Mouse (Mus musculus): ENCODE data around the gene Cpn2. TPM values are rescaled to one million over a fixed set of nuclear protein-coding genes. Genes with fewer than 3 reads are reported as not detected.

Gene Cpn2
- polyA plus RNA-seq, 1 experiment from 2014 or later = not detected

DNA sequence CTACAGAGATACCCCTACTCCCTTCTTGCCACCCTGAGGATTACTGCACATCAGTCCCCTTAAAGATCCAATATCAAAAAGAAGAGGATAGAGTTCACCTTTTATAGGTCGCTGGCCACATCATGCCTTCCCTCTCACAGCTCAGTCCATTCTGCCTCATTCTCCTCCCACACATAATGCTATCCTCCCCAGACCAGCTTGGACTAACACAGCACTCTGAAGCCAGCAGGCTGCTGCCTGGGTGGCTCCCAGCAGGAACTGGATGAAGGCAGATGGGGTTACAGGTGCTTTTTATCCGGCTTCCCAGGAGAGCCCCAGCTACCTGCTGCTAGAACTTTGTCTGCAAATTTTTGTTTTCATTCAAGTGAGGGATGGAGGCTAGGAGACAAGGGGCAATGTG, 51.5 kb downstream of the Cpn2 start:
- no peak overlapping the region for H3K4me2 ChIP-seq (replicated peaks; ENCODE audit: low read depth)
- ATAC-seq (ENCODE audit: low FRiP score, low TSS enrichment) (no peak), DNase-seq (ENCODE audit: low spot score) (no peak)
- H3K4me1 ChIP-seq (replicated peaks; ENCODE audit: control insufficient read depth, insufficient read depth) = no peaks in the 10 kb centered on the region
- H3K27ac ChIP-seq (replicated peaks) = no peak overlapping the region
- H3K4me3 ChIP-seq (ENCODE audit: low read depth, low read length) = no peak overlapping the region
- no peaks in the 10 kb centered on the region for H3K9me3 ChIP-seq (ENCODE audit: control insufficient read depth, low read length)
- H3K9ac ChIP-seq (ENCODE audit: low read length) = no peak overlapping the region
- 39% methylated on average over 2 of the region's 2 CpGs for WGBS
- no peaks in the 10 kb centered on the region for H3K27me3 ChIP-seq (ENCODE audit: control insufficient read depth, insufficient read depth, low read length)
- TF ChIP-seq CTCF (IDR thresholded peaks at IDR 0.05; ENCODE audit: low read depth) (no peak), EP300 (optimal IDR thresholded peaks at IDR 0.05) (no peak)
- H3K36me3 ChIP-seq (ENCODE audit: control insufficient read depth, insufficient read depth, low read length) = no peaks in the 10 kb centered on the region

DNA sequence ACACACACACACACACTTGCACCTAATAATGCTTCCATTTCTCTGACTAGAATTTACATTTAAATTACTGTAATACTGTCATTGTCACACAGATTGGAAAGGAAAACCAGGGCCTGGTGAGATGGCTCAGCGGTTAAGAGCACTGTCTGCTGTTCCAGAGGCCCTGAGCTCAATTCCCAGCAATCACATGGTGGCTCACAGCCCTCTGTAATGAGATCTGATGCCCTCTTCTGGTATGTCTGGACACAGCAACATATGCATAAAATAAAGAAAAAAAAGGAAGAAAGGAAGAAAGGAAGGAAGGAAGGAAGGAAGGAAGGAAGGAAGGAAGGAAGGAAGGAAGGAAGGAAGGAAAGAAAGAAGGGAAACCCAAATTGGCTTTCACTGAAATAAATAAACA, 53.7 kb downstream of the Cpn2 start:
- no peak for DNase-seq (ENCODE audit: low spot score)

DNA sequence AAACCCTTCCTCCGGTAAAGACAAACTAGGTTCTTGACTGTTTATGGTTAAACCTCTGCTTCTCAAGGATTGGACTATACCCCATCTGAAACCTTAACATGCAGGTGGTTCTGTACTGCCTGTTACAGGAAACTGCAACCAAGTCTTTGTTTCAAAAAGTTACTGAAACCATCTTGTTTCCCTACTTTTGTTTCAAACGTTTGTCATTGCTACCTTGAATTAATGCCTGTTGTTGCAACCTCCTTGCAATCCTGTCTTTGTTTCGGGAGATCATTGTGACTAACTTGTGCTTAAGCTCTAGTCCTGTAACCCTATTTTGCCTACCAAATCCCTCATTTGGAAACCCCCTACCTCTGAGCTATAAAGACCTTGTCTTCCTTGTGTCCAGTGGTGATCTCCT, 55.3 kb downstream of the Cpn2 start:
- no peak overlapping the region for H3K4me3 ChIP-seq (ENCODE audit: low read depth, low read length)
- no peak for ATAC-seq (ENCODE audit: low FRiP score, low TSS enrichment)
- TF ChIP-seq CTCF (IDR thresholded peaks at IDR 0.05; ENCODE audit: low read depth) (no peak), EP300 (optimal IDR thresholded peaks at IDR 0.05) (no peak)
- H3K9ac ChIP-seq (ENCODE audit: low read length) = no peak overlapping the region
- no peaks in the 10 kb centered on the region for H3K36me3 ChIP-seq (ENCODE audit: control insufficient read depth, insufficient read depth, low read length)
- WGBS = 82% methylated on average over 3 of the region's 3 CpGs
- no peak overlapping the region for H3K27ac ChIP-seq (replicated peaks)
- no peak for DNase-seq (ENCODE audit: low spot score)
- no peaks in the 10 kb centered on the region for H3K27me3 ChIP-seq (ENCODE audit: control insufficient read depth, insufficient read depth, low read length)
- H3K4me2 ChIP-seq (replicated peaks; ENCODE audit: low read depth) = no peak overlapping the region
- no peaks in the 10 kb centered on the region for H3K9me3 ChIP-seq (ENCODE audit: control insufficient read depth, low read length)
- no peaks in the 10 kb centered on the region for H3K4me1 ChIP-seq (replicated peaks; ENCODE audit: control insufficient read depth, insufficient read depth)

More for the DNA sequence above, 53.7 kb downstream of the Cpn2 start:
- no peak overlapping the region for H3K27ac ChIP-seq (replicated peaks)
- H3K4me3 ChIP-seq (ENCODE audit: low read depth, low read length) = no peak overlapping the region
- H3K4me1 ChIP-seq (replicated peaks; ENCODE audit: control insufficient read depth, insufficient read depth) = no peaks in the 10 kb centered on the region
- no peak overlapping the region for H3K4me2 ChIP-seq (replicated peaks; ENCODE audit: low read depth)
- TF ChIP-seq EP300 (optimal IDR thresholded peaks at IDR 0.05) (no peak), CTCF (IDR thresholded peaks at IDR 0.05; ENCODE audit: low read depth) (peak; percentile 33)
- no peak overlapping the region for H3K9ac ChIP-seq (ENCODE audit: low read length)
- WGBS = 85% methylated on average over 1 of the region's 1 CpGs
- no peak for ATAC-seq (ENCODE audit: low FRiP score, low TSS enrichment)
- H3K9me3 ChIP-seq (ENCODE audit: control insufficient read depth, low read length) = no peaks in the 10 kb centered on the region
- no peaks in the 10 kb centered on the region for H3K27me3 ChIP-seq (ENCODE audit: control insufficient read depth, insufficient read depth, low read length)
- H3K36me3 ChIP-seq (ENCODE audit: control insufficient read depth, insufficient read depth, low read length) = no peaks in the 10 kb centered on the region

DNA sequence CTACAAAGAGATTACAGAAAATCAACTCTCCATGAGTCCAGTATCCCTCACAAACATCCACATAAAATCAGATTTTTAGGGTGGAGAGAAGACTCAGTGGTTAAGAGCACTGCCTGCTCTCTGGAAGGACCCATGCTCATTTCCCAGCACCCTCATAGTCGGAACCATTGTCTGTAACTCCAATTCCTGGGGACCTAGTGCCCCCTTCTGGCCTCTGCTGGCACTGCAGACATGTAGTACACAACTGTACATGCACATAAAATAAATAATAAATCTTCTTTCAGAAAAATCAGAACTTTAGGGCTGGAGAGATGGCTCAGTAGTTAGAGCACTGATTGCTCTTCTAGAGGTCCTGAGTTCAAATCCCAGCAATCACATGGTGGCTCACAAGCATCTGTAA, 58.0 kb downstream of the Cpn2 start:
- H3K27ac ChIP-seq (replicated peaks) = no peak overlapping the region

DNA sequence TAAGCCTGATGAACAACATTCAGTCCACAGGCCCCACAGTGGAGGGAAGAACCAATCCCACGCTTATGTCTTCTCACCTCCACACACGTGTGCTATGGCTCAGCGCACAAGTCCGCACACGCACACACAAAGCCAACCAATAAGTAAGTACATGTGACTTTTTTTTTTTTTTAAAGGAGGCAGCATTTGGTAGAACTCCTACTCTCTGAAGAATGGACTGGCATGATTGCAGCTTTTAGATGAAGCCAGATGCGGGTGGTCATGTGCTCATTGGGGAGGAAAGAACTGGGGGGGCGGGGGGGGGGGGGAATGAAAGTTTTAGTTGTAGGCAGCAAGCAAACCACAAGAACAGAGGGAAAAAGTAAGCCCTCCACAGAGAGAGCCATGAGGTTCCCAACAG, 59.3 kb downstream of the Cpn2 start:
- ATAC-seq (ENCODE audit: low FRiP score, low TSS enrichment) (no peak), DNase-seq (ENCODE audit: low spot score) (no peak)
- Histone ChIP-seq H3K9me3 (ENCODE audit: control insufficient read depth, low read length) (no peaks in the 10 kb centered on the region), H3K4me1 (replicated peaks; ENCODE audit: control insufficient read depth, insufficient read depth) (no peaks in the 10 kb centered on the region), H3K4me3 (ENCODE audit: low read depth, low read length) (no peak overlapping the region), H3K4me2 (replicated peaks; ENCODE audit: low read depth) (no peak overlapping the region), H3K9ac (ENCODE audit: low read length) (no peak overlapping the region), H3K36me3 (ENCODE audit: control insufficient read depth, insufficient read depth, low read length) (no peaks in the 10 kb centered on the region), H3K27me3 (ENCODE audit: control insufficient read depth, insufficient read depth, low read length) (no peaks in the 10 kb centered on the region), H3K27ac (replicated peaks) (no peak overlapping the region)
- 80% methylated on average over 7 of the region's 7 CpGs for WGBS
- TF ChIP-seq CTCF (IDR thresholded peaks at IDR 0.05; ENCODE audit: low read depth) = no peak
- no peak for TF ChIP-seq EP300 (optimal IDR thresholded peaks at IDR 0.05)

More for the DNA sequence above, 58.0 kb downstream of the Cpn2 start:
- Histone ChIP-seq H3K27me3 (ENCODE audit: control insufficient read depth, insufficient read depth, low read length) (no peaks in the 10 kb centered on the region), H3K36me3 (ENCODE audit: control insufficient read depth, insufficient read depth, low read length) (no peaks in the 10 kb centered on the region), H3K4me2 (replicated peaks; ENCODE audit: low read depth) (no peak overlapping the region), H3K4me1 (replicated peaks; ENCODE audit: control insufficient read depth, insufficient read depth) (no peaks in the 10 kb centered on the region), H3K4me3 (ENCODE audit: low read depth, low read length) (no peak overlapping the region), H3K9ac (ENCODE audit: low read length) (no peak overlapping the region), H3K9me3 (ENCODE audit: control insufficient read depth, low read length) (no peaks in the 10 kb centered on the region)
- 95% methylated on average over 1 of the region's 1 CpGs for WGBS
- DNase-seq (ENCODE audit: low spot score) (no peak), ATAC-seq (ENCODE audit: low FRiP score, low TSS enrichment) (no peak)
- TF ChIP-seq CTCF (IDR thresholded peaks at IDR 0.05; ENCODE audit: low read depth) (peak; percentile 44), EP300 (optimal IDR thresholded peaks at IDR 0.05) (no peak)

DNA sequence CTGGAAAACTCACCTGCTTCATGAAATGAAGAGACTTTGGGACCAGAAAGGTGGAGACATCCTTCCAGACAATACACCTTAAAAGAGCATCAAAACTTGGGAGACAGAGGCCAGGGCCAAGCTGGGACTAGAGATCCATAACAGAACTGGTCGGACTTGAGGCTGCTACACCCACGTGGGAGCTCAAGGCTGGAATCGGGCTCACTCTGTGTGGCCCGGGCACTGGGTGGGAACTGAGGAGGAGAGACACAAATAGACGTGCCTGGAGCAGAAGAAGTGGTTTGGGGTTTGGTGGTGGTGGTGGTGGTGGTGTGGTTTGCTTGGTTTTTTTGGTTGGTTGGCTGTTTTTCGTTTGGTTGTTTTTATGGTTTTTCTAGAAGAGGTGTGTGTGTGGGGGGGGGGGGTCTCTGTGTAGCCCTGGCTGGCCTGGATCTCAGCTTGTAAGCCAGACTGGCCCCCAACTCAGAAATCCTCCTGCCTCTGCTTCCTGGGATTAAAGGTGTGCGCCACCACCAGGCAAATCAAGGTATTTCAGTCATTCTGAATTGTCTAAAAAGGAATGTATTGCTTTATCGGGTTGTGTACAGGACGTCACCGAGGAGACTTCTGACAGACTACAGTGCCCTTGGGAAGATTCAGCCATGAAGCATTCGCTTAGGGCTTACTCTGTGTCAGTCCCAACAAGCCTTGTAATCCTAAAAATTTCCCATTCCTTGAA, 60.0 kb downstream of the Cpn2 start:
- no peak overlapping the region for H3K27ac ChIP-seq (replicated peaks)
- no peak overlapping the region for H3K4me3 ChIP-seq (ENCODE audit: low read depth, low read length)
- no peaks in the 10 kb centered on the region for H3K4me1 ChIP-seq (replicated peaks; ENCODE audit: control insufficient read depth, insufficient read depth)
- H3K9me3 ChIP-seq (ENCODE audit: control insufficient read depth, low read length) = no peaks in the 10 kb centered on the region
- 88% methylated on average over 11 of the region's 11 CpGs for WGBS
- no peak for ATAC-seq (ENCODE audit: low FRiP score, low TSS enrichment)
- no peak for DNase-seq (ENCODE audit: low spot score)
- H3K9ac ChIP-seq (ENCODE audit: low read length) = no peak overlapping the region
- H3K4me2 ChIP-seq (replicated peaks; ENCODE audit: low read depth) = no peak overlapping the region
- H3K36me3 ChIP-seq (ENCODE audit: control insufficient read depth, insufficient read depth, low read length) = no peaks in the 10 kb centered on the region
- H3K27me3 ChIP-seq (ENCODE audit: control insufficient read depth, insufficient read depth, low read length) = no peaks in the 10 kb centered on the region
- TF ChIP-seq CTCF (IDR thresholded peaks at IDR 0.05; ENCODE audit: low read depth) (peak; percentile 34), EP300 (optimal IDR thresholded peaks at IDR 0.05) (no peak)

Other genes starting within 250 kb of the Cpn2 start
- 66.2 and 73.1 TPM in 2 replicates for gene Hes1, start 203.1 kb downstream of the Cpn2 start, polyA plus RNA-seq (2015; fragmentation: Nextera tagmentation; extraction: Ambion mirVana)
- 0.76 and 0.87 TPM in 2 replicates for gene Lrrc15, start 15.8 kb upstream of the Cpn2 start, polyA plus RNA-seq (2015; fragmentation: Nextera tagmentation; extraction: Ambion mirVana)
- 0.11 and 0.39 TPM in 2 replicates for gene Gp5, start 43.3 kb upstream of the Cpn2 start, polyA plus RNA-seq (2015; fragmentation: Nextera tagmentation; extraction: Ambion mirVana)
- gene Atp13a3, start 138.5 kb upstream of the Cpn2 start, polyA plus RNA-seq (2015; fragmentation: Nextera tagmentation; extraction: Ambion mirVana) = 7.5 and 7.7 TPM in 2 replicates

All from stomach, postnatal 0 days (tissue).